Mouse (Mus musculus): ENCODE measurements around the gene Pigg. TPM values are rescaled to one million over a fixed set of nuclear protein-coding genes. Genes with fewer than 3 reads are reported as not detected.

Gene Pigg
- polyA plus RNA-seq, 1 experiment, result 4.7 TPM

DNA sequence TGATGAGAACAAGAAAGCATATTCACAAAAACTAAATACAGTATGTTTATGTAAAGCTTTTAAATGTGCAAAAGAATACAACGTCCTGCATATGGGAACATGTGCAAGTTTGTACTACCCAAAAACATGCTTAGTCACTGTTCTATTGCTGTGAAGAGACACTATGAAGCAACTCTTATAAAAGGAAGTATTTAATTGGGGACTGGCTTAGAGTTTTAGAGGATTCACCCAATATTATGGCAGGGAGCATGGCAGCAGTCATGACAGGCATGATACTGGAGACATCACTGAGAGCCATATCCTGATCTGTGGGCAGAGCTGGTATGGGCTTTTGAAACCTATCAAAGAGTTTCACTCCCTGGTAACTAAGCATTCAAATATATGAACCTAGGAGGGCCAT lies 45.5 kb downstream of the Pigg start:
- WGBS, result 90% methylated on average over 1 of the region's 1 CpGs
- Histone ChIP-seq H3K36me3 (ENCODE audit: control insufficient read depth, insufficient read depth, low read length) (no peaks in the 10 kb centered on the region), H3K27ac (ENCODE audit: insufficient read depth, low read depth, low read length) (no peak overlapping the region), H3K4me3 (ENCODE audit: low read depth, low read length) (no peak overlapping the region), H3K27me3 (ENCODE audit: control insufficient read depth, insufficient read depth, low read length) (no peaks in the 10 kb centered on the region), H3K4me1 (ENCODE audit: control insufficient read depth, insufficient read depth, insufficient read length, low read length) (no peaks in the 10 kb centered on the region)
- TF ChIP-seq CTCF (IDR thresholded peaks at IDR 0.05; ENCODE audit: extremely low read depth, insufficient read length, insufficient replicate concordance, low read depth, low read length), result no peak
- no peak for TF ChIP-seq POLR2A (IDR thresholded peaks at IDR 0.05; ENCODE audit: low read depth, low read length)

- Histone ChIP-seq H3K27ac (ENCODE audit: insufficient read depth, low read depth, low read length) (no peak overlapping the region), H3K4me3 (ENCODE audit: low read depth, low read length) (no peak overlapping the region), H3K27me3 (ENCODE audit: control insufficient read depth, insufficient read depth, low read length) (peaks cover 4% of the 10 kb centered on the region; the same call in 1 of the 2 replicates), H3K4me1 (ENCODE audit: control insufficient read depth, insufficient read depth, insufficient read length, low read length) (no peaks in the 10 kb centered on the region), H3K36me3 (ENCODE audit: control insufficient read depth, insufficient read depth, low read length) (no peaks in the 10 kb centered on the region)
- TF ChIP-seq CTCF (IDR thresholded peaks at IDR 0.05; ENCODE audit: extremely low read depth, insufficient read length, insufficient replicate concordance, low read depth, low read length) (no peak), POLR2A (IDR thresholded peaks at IDR 0.05; ENCODE audit: low read depth, low read length) (no peak)
- WGBS, result 85% methylated on average over 9 of the region's 9 CpGs
Observed at GRCm38 (mm10) chr5:108359491-108359890, 47.1 kb downstream of the Pigg start.

- H3K4me3 ChIP-seq (ENCODE audit: low read depth, low read length), result no peak overlapping the region
- no peak overlapping the region for H3K27ac ChIP-seq (ENCODE audit: insufficient read depth, low read depth, low read length)
- 83% methylated on average over 4 of the region's 4 CpGs for WGBS
- no peaks in the 10 kb centered on the region for H3K36me3 ChIP-seq (ENCODE audit: control insufficient read depth, insufficient read depth, low read length)
- peaks cover 11% of the 10 kb centered on the region; the same call in 1 of the 2 replicates for H3K27me3 ChIP-seq (ENCODE audit: control insufficient read depth, insufficient read depth, low read length)
- H3K4me1 ChIP-seq (ENCODE audit: control insufficient read depth, insufficient read depth, insufficient read length, low read length), result no peaks in the 10 kb centered on the region
- TF ChIP-seq CTCF (IDR thresholded peaks at IDR 0.05; ENCODE audit: extremely low read depth, insufficient read length, insufficient replicate concordance, low read depth, low read length), result no peak
- no peak for TF ChIP-seq POLR2A (IDR thresholded peaks at IDR 0.05; ENCODE audit: low read depth, low read length)
Observed at GRCm38 (mm10) chr5:108360211-108360610, 47.8 kb downstream of the Pigg start.

DNA sequence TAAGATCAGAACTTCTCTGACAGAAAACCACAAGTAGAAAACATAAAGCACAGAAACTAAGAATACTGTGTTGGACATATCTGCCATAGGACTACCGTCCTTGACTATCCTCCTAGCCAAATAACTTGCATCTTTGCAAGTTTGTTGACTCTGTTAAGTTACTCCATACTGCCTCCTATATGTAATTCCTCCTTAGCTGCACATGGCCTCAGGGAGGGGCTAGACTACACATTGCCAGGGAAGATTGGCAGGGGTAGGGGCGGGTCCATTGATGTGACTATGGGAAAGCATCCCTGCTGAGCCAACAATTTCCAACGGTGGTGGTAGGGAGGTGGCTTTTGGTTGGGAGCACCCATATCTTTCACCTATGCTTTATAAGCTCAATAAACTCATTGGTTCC lies 49.9 kb downstream of the Pigg start:
- no peaks in the 10 kb centered on the region for H3K36me3 ChIP-seq (ENCODE audit: control insufficient read depth, insufficient read depth, low read length)
- H3K4me1 ChIP-seq (ENCODE audit: control insufficient read depth, insufficient read depth, insufficient read length, low read length), result peaks cover 2% of the 10 kb centered on the region
- H3K4me3 ChIP-seq (ENCODE audit: low read depth, low read length), result no peak overlapping the region
- 20% methylated on average over 3 of the region's 3 CpGs for WGBS
- peaks cover 28% of the 10 kb centered on the region for H3K27me3 ChIP-seq (ENCODE audit: control insufficient read depth, insufficient read depth, low read length)
- TF ChIP-seq CTCF (IDR thresholded peaks at IDR 0.05; ENCODE audit: extremely low read depth, insufficient read length, insufficient replicate concordance, low read depth, low read length), result no peak
- H3K27ac ChIP-seq (ENCODE audit: insufficient read depth, low read depth, low read length), result no peak overlapping the region

DNA sequence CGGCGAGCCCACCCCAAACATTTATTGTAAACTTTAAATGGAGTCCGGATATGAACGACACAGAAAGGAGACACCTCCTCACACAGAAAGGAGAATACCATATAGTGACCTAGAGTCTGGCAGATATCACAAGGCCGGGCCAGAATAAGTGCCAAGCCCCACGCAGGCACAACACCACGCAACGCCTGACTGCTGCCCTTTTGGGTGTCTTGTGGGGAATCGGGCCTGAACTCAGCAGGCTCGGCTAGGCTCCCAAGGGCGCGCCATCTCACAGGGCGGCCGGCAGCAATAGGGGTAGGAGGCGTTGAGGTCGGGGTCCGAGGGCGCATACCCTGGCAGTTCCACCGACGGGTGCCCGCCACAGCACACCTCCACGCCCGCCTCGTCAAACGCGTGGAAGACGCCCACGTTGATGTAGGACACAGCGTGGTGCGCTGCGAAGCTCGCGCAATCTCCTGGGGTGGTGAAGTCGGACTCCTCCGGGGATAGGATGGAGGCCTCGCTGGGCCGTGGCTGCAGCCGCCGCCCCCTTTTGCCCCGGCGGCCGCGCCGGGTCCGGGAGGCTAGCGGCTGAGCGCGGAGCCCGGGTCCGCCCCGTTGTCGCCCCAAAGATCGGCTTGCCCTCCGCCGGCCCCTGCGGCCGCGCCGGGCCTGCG lies 54.0 kb downstream of the Pigg start:
- Histone ChIP-seq H3K27ac (ENCODE audit: insufficient read depth, low read depth, low read length) (no peak overlapping the region), H3K27me3 (ENCODE audit: control insufficient read depth, insufficient read depth, low read length) (peaks cover 64% of the 10 kb centered on the region), H3K4me3 (ENCODE audit: low read depth, low read length) (peak overlapping the region; percentile 58), H3K4me1 (ENCODE audit: control insufficient read depth, insufficient read depth, insufficient read length, low read length) (peaks cover 5% of the 10 kb centered on the region), H3K36me3 (ENCODE audit: control insufficient read depth, insufficient read depth, low read length) (no peaks in the 10 kb centered on the region)
- 5% methylated on average over 60 of the region's 60 CpGs for WGBS
- no peak for TF ChIP-seq POLR2A (IDR thresholded peaks at IDR 0.05; ENCODE audit: low read depth, low read length)
- TF ChIP-seq CTCF (IDR thresholded peaks at IDR 0.05; ENCODE audit: extremely low read depth, insufficient read length, insufficient replicate concordance, low read depth, low read length), result no peak

GRCm38 (mm10) chr5:108366984-108367841 lies 54.8 kb downstream of the Pigg start:
- under 1% methylated on average over 98 of the region's 100 CpGs for WGBS
- peaks cover 64% of the 10 kb centered on the region for H3K27me3 ChIP-seq (ENCODE audit: control insufficient read depth, insufficient read depth, low read length)
- no peak overlapping the region for H3K27ac ChIP-seq (ENCODE audit: insufficient read depth, low read depth, low read length)
- H3K4me1 ChIP-seq (ENCODE audit: control insufficient read depth, insufficient read depth, insufficient read length, low read length), result peaks cover 5% of the 10 kb centered on the region
- TF ChIP-seq CTCF (IDR thresholded peaks at IDR 0.05; ENCODE audit: extremely low read depth, insufficient read length, insufficient replicate concordance, low read depth, low read length) (no peak), POLR2A (IDR thresholded peaks at IDR 0.05; ENCODE audit: low read depth, low read length) (no peak)
- H3K36me3 ChIP-seq (ENCODE audit: control insufficient read depth, insufficient read depth, low read length), result no peaks in the 10 kb centered on the region
- H3K4me3 ChIP-seq (ENCODE audit: low read depth, low read length), result peak overlapping the region; percentile 58

DNA sequence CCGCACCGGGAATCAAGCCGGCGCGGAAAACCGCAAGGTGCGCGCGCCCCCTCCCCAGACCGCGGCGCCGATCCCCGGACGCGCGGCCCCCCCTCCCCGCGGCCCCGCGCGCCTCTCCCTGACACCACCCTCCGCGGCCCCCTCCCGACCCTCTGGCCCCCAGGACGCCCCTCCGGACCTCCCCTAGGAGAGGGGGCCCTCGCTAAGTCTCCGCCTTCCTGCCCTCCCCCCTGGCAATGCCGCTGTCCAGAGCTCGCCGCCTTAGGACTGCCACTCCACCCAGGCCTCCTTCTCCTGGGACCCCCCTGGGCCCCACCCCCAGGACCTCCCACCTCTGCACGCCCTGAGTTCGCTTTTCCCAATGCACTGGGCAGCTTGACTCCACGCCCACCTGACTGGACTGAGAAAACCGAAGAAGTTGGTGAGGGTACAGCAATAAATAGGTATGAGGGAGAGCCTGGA lies 55.5 kb downstream of the Pigg start, which contains the start of gene Gm42517:
TSS of gene Gm42517 (minus strand) at position 52 of the 462 bp plus-strand sequence.
- WGBS, result 5% methylated on average over 32 of the region's 36 CpGs
- H3K27me3 ChIP-seq (ENCODE audit: control insufficient read depth, insufficient read depth, low read length), result peaks cover 64% of the 10 kb centered on the region
- no peak within 1 kb of the TSS for H3K27ac ChIP-seq (ENCODE audit: insufficient read depth, low read depth, low read length)
- peaks cover 5% of the 10 kb centered on the region for H3K4me1 ChIP-seq (ENCODE audit: control insufficient read depth, insufficient read depth, insufficient read length, low read length)
- H3K4me3 ChIP-seq (ENCODE audit: low read depth, low read length), result peak within 1 kb of the TSS; percentile 58
- no peaks in the 10 kb centered on the region for H3K36me3 ChIP-seq (ENCODE audit: control insufficient read depth, insufficient read depth, low read length)
- no peak for TF ChIP-seq POLR2A (IDR thresholded peaks at IDR 0.05; ENCODE audit: low read depth, low read length)
- TF ChIP-seq CTCF (IDR thresholded peaks at IDR 0.05; ENCODE audit: extremely low read depth, insufficient read length, insufficient replicate concordance, low read depth, low read length), result no peak

Measured in small intestine, adult 2 months (tissue).